Mouse (Mus musculus) CH12.LX (cell line): ENCODE data around the gene Rai14. TPM values are rescaled to one million over a fixed set of nuclear protein-coding genes. Genes with fewer than 3 reads are reported as not detected.
"Not testable (repeated sequence)": the region's sequence is repeated elsewhere in the genome, so short reads cannot be mapped to it uniquely, and the experiment has no call there.

ENCODE experiments used
- DNase-seq: peaks from one replicate; pipeline ENCODE4 v3.0.0-alpha.2; 2013; ENCODE audit errors: extremely low read depth
- H3K27ac ChIP-seq: 2 replicates; pipeline ENCODE4 v1.5.1; 2012; ENCODE audit warnings: low read depth, mild to moderate bottlenecking, control low read depth, moderate library complexity; ENCODE audit not compliant: insufficient read depth
- H3K27me3 ChIP-seq: replicated peaks from 2 replicates; pipeline ENCODE3; 2012; ENCODE audit warnings: inconsistent platforms
- H3K36me3 ChIP-seq, 2 experiments: replicated peaks in 1 of 2; 2 replicates each; pipeline versions ENCODE3 to v1.6.1; 2012; ENCODE audit warnings: inconsistent platforms in 1 of 2, low read length in 1 of 2, mild to moderate bottlenecking in 1 of 2, mixed read lengths in 1 of 2, moderate library complexity in 1 of 2; ENCODE audit not compliant: control insufficient read depth in 1 of 2, insufficient read depth in 1 of 2
- H3K4me1 ChIP-seq, 2 experiments: 2 replicates each; pipeline ENCODE4 v1.6.1; 2012; ENCODE audit warnings: inconsistent platforms in 1 of 2, moderate library complexity in 1 of 2; ENCODE audit not compliant: insufficient read depth in 2 of 2, control insufficient read depth in 1 of 2
- H3K4me2 ChIP-seq: 2 replicates; pipeline ENCODE4 v1.6.1; 2012; ENCODE audit warnings: low read depth, mild to moderate bottlenecking, control low read depth; ENCODE audit not compliant: poor library complexity, insufficient read depth, severe bottlenecking
- H3K4me3 ChIP-seq, 3 experiments: fragments of 150-350 bp in 1 of 3; sonication (generic) in 1 of 3; replicated peaks in 1 of 3; 2 replicates each; pipeline versions ENCODE3 to v1.5.1; 2011 to 2012; ENCODE audit warnings: low read depth in 2 of 3, low read length in 2 of 3, mild to moderate bottlenecking in 2 of 3, moderate library complexity in 2 of 3, control low read depth in 1 of 3, improper control_type of control experiment in 1 of 3, inconsistent platforms in 1 of 3, mixed read lengths in 1 of 3; ENCODE audit not compliant: poor library complexity in 1 of 3
- H3K79me2 ChIP-seq: replicated peaks from 2 replicates; pipeline ENCODE4 v1.6.1; 2012; ENCODE audit warnings: mild to moderate bottlenecking, moderate library complexity; ENCODE audit not compliant: control insufficient read depth, poor library complexity, insufficient read depth, severe bottlenecking; ENCODE audit errors: extremely low read depth
- H3K9ac ChIP-seq: 2 replicates; pipeline ENCODE4 v1.6.1; 2012; ENCODE audit warnings: low read depth, mild to moderate bottlenecking, control low read depth, moderate library complexity; ENCODE audit not compliant: insufficient read depth
- H3K9me3 ChIP-seq: replicated peaks from 2 replicates; pipeline ENCODE3; 2012; ENCODE audit warnings: low read length, inconsistent platforms, mixed read lengths
- CHD1 ChIP-seq: IDR thresholded peaks from 2 replicates; pipeline ENCODE4 v1.6.1; 2012; ENCODE audit warnings: low read depth, low read length, improper control_type of control experiment, inconsistent platforms
- CHD2 ChIP-seq: IDR thresholded peaks from 2 replicates; pipeline ENCODE4 v1.6.1; 2011; ENCODE audit warnings: low read length, improper control_type of control experiment
- CTCF ChIP-seq, 2 experiments: IDR thresholded peaks in 1 of 2; conservative IDR thresholded peaks in 1 of 2; 2 replicates each; pipeline ENCODE4 v1.5.1; 2011 to 2012; ENCODE audit warnings: low read depth in 2 of 2, low read length in 2 of 2, improper control_type of control experiment in 1 of 2, inconsistent platforms in 1 of 2, mild to moderate bottlenecking in 1 of 2, moderate library complexity in 1 of 2
- E2F4 ChIP-seq: IDR thresholded peaks from 2 replicates; pipeline ENCODE4 v1.6.1; 2011; ENCODE audit warnings: low read depth, low read length, improper control_type of control experiment; ENCODE audit not compliant: insufficient replicate concordance
- ELF1 ChIP-seq: IDR thresholded peaks from 2 replicates; pipeline ENCODE4 v1.6.1; 2014; ENCODE audit warnings: low read depth, mild to moderate bottlenecking, inconsistent platforms, low read length, improper control_type of control experiment
- EP300 ChIP-seq: IDR thresholded peaks from 2 replicates; pipeline ENCODE4 v1.6.1; 2011; ENCODE audit warnings: low read length, improper control_type of control experiment
- ETS1 ChIP-seq: conservative IDR thresholded peaks from 2 replicates; pipeline ENCODE4 v1.6.1; 2012; ENCODE audit warnings: low read depth, mild to moderate bottlenecking, inconsistent platforms, low read length, improper control_type of control experiment, moderate library complexity
- GABPA ChIP-seq: IDR thresholded peaks from 2 replicates; pipeline ENCODE4 v1.6.1; 2012; ENCODE audit warnings: low read depth, low read length, improper control_type of control experiment, inconsistent platforms; ENCODE audit not compliant: insufficient replicate concordance
- HCFC1 ChIP-seq: IDR thresholded peaks from 2 replicates; pipeline ENCODE4 v1.6.1; 2012; ENCODE audit warnings: low read depth, mild to moderate bottlenecking, inconsistent platforms, low read length, improper control_type of control experiment
- IRF4 ChIP-seq: IDR thresholded peaks from 2 replicates; pipeline ENCODE4 v1.6.1; 2014; ENCODE audit warnings: low read depth, mild to moderate bottlenecking, inconsistent platforms, low read length, improper control_type of control experiment
- JUN ChIP-seq: IDR thresholded peaks from 2 replicates; pipeline ENCODE4 v1.6.1; 2011; ENCODE audit warnings: low read depth, mild to moderate bottlenecking, low read length, improper control_type of control experiment, moderate library complexity; ENCODE audit not compliant: insufficient read depth
- KAT2A ChIP-seq: IDR thresholded peaks from 2 replicates; pipeline ENCODE4 v1.6.1; 2012; ENCODE audit warnings: low read length, improper control_type of control experiment, inconsistent platforms; ENCODE audit not compliant: insufficient replicate concordance
- MAFK ChIP-seq: IDR thresholded peaks from 2 replicates; pipeline ENCODE4 v1.6.1; 2011; ENCODE audit warnings: low read length, improper control_type of control experiment; ENCODE audit not compliant: insufficient replicate concordance
- MAX ChIP-seq: IDR thresholded peaks from 2 replicates; pipeline ENCODE4 v1.6.1; 2011; ENCODE audit warnings: low read length, improper control_type of control experiment
- MYC ChIP-seq: IDR thresholded peaks from 2 replicates; pipeline ENCODE4 v1.6.1; 2011; ENCODE audit warnings: low read depth, mild to moderate bottlenecking, improper control_type of control experiment, low read length
- POLR2A ChIP-seq: IDR thresholded peaks from 2 replicates; pipeline ENCODE4 v1.6.1; 2011; ENCODE audit warnings: low read depth, mild to moderate bottlenecking, improper control_type of control experiment, low read length
- POLR2AphosphoS2 ChIP-seq: IDR thresholded peaks from 2 replicates; pipeline ENCODE4 v1.6.1; 2011; ENCODE audit warnings: low read depth, low read length, improper control_type of control experiment
- RAD21 ChIP-seq: IDR thresholded peaks from 2 replicates; pipeline ENCODE4 v1.6.1; 2011; ENCODE audit warnings: low read depth, mild to moderate bottlenecking, low read length, improper control_type of control experiment, moderate library complexity
- SIN3A ChIP-seq: IDR thresholded peaks from 2 replicates; pipeline ENCODE4 v1.6.1; 2012; ENCODE audit warnings: low read length, improper control_type of control experiment, inconsistent platforms
- SMC3 ChIP-seq: IDR thresholded peaks from 2 replicates; pipeline ENCODE4 v1.6.1; 2011; ENCODE audit warnings: low read depth, low read length, improper control_type of control experiment
- TBP ChIP-seq: conservative IDR thresholded peaks from 2 replicates; pipeline ENCODE4 v1.6.1; 2011; ENCODE audit warnings: low read depth, low read length, improper control_type of control experiment
- UBTF ChIP-seq: IDR thresholded peaks from 2 replicates; pipeline ENCODE4 v1.6.1; 2012; ENCODE audit warnings: low read depth, mild to moderate bottlenecking, inconsistent platforms, low read length, improper control_type of control experiment, moderate library complexity
- USF1 ChIP-seq: IDR thresholded peaks from 2 replicates; pipeline ENCODE4 v1.6.1; 2014; ENCODE audit warnings: low read depth, mild to moderate bottlenecking, inconsistent platforms, low read length, improper control_type of control experiment
- USF2 ChIP-seq: conservative IDR thresholded peaks from 2 replicates; pipeline ENCODE4 v1.6.1; 2011; ENCODE audit warnings: low read depth, low read length, improper control_type of control experiment
- ZC3H11A ChIP-seq: IDR thresholded peaks from 2 replicates; pipeline ENCODE4 v1.6.1; 2012; ENCODE audit warnings: low read depth, mild to moderate bottlenecking, inconsistent platforms, low read length, improper control_type of control experiment
- ZKSCAN1 ChIP-seq: IDR thresholded peaks from 2 replicates; pipeline ENCODE4 v1.6.1; 2012; ENCODE audit warnings: low read depth, inconsistent platforms, low read length, improper control_type of control experiment, borderline replicate concordance
- ZNF384 ChIP-seq: IDR thresholded peaks from 2 replicates; pipeline ENCODE4 v1.6.1; 2012; ENCODE audit warnings: low read depth, low read length, improper control_type of control experiment, inconsistent platforms
- dilution Hi-C: fragments of 300-500 bp; cut with MboI; formaldehyde crosslinking; loops from 2 replicates; pipeline ENCODE4 v1.14.3; 2020; ENCODE audit warnings: low sequenced_read_pairs; ENCODE audit not compliant: extremely low pct_unique_long_range_greater_than_20kb, extremely low pct_ligation_motif_present
- in situ Hi-C: fragments of 300-500 bp; cut with MboI; formaldehyde crosslinking; loops from 3 replicates; pipeline ENCODE4 v1.14.3; 2019; ENCODE audit warnings: low sequenced_read_pairs, low pct_ligation_motif_present, low pct_unique_long_range_greater_than_20kb, mixed read lengths
- polyA plus RNA-seq: library from polyadenylated mRNA; unstranded; fragments of >175 nt; gene quantifications from 2 replicates; pipeline ENCODE4 v1.2.1, GENCODE M21; 2012; ENCODE audit warnings: low read depth; ENCODE audit not compliant: insufficient read length
- total RNA-seq, 2 experiments: library from RNA; depleted of rRNA; stranded (reverse); fragments of 300-350 nt in 1 of 2; fragments of >200 nt in 1 of 2; gene quantifications; 2 replicates each; pipeline ENCODE4 v1.2.3; 2012 to 2014

The Rai14 gene
- total and polyA plus RNA-seq, 3 experiments, result 7.5 to 14.1 (median 9.6) TPM

DNA sequence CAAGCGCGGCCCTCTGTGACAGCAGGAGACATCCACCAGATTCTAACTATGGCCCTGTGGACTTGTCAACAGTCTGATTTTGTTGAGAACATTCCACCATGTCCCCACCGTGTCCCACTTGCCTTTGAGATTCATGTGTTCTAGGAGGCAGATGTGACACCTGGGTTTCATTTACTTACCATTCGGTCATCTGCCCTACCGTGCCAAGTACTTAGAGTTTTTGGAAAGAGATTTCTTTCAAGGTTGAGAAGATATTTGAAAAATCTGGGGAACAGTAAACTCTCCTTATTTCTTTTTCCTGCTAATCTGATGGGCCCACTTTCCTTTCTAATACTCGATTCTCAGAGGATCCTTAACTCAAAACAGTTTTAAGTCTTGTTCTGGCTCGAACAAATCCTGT, 178.5 kb downstream of the Rai14 start:
- H3K4me2 ChIP-seq, result no peak overlapping the region
- H3K4me3 ChIP-seq, result no peak overlapping the region
- peak; percentile 14 for DNase-seq
- no peaks in the 10 kb centered on the region for H3K79me2 ChIP-seq
- H3K4me1 ChIP-seq, result peaks cover 14 to 44% of the 10 kb centered on the region in 2 experiments; a peak in 3 of 4 replicates
- H3K9ac ChIP-seq, result no peak overlapping the region
- dilution Hi-C loops, result no loop called here
- H3K9me3 ChIP-seq, result no peaks in the 10 kb centered on the region
- no peaks in the 10 kb centered on the region for H3K36me3 ChIP-seq
- H3K27me3 ChIP-seq, result no peaks in the 10 kb centered on the region
- TF ChIP-seq POLR2A (no peak), ZKSCAN1 (no peak), IRF4 (no peak), KAT2A (no peak), SIN3A (no peak), EP300 (no peak)
- TF ChIP-seq, all 38 proteins: peak for 0
- no peak overlapping the region for H3K27ac ChIP-seq
- in situ Hi-C loops, result no loop called here

- Histone ChIP-seq H3K27me3 (no peaks in the 10 kb centered on the region), H3K27ac (no peak overlapping the region), H3K79me2 (no peaks in the 10 kb centered on the region), H3K4me2 (no peak overlapping the region), H3K36me3 (no peaks in the 10 kb centered on the region), H3K9ac (no peak overlapping the region), H3K9me3 (no peaks in the 10 kb centered on the region), H3K4me1 (peaks cover 14 to 40% of the 10 kb centered on the region in 2 experiments; a peak in 3 of 4 replicates), H3K4me3 (no peak overlapping the region)
- TF ChIP-seq CHD2, result no peak
- TF ChIP-seq MAX, result no peak
- TF ChIP-seq RAD21, result peak; percentile 68
- TF ChIP-seq HCFC1, result no peak
- no peak for TF ChIP-seq TBP
- TF ChIP-seq USF2, result no peak
- TF ChIP-seq ELF1, result no peak
- TF ChIP-seq UBTF, result no peak
- no peak for TF ChIP-seq MYC
- TF ChIP-seq E2F4, result no peak
- no peak for TF ChIP-seq ZC3H11A
- no peak for TF ChIP-seq MAFK
- TF ChIP-seq EP300, result no peak
- no peak for TF ChIP-seq GABPA
- no peak for TF ChIP-seq CHD1
- TF ChIP-seq JUN, result no peak
- TF ChIP-seq POLR2AphosphoS2, result no peak
- no peak for TF ChIP-seq KAT2A
- no peak for TF ChIP-seq ETS1
- no peak for TF ChIP-seq USF1
- peak; percentile 56 for TF ChIP-seq SMC3
- no peak for TF ChIP-seq POLR2A
- peak in 1 of 2 experiments; percentile 66; a peak in 2 of 4 replicates for TF ChIP-seq CTCF (conservative IDR thresholded peaks at IDR 0.05 in 1 of 2, IDR thresholded peaks at IDR 0.05 in 1 of 2; ENCODE audit: low read depth in 2 of 2, low read length in 2 of 2)
- TF ChIP-seq ZNF384, result no peak
- DNase-seq, result peak; percentile 47
- in situ Hi-C loops, result no loop called here
- dilution Hi-C loops, result no loop called here
Measured at GRCm38 (mm10) chr15:10534591-10534990, 179.8 kb downstream of the Rai14 start.

GRCm38 (mm10) chr15:10533361-10533760, 181.1 kb downstream of the Rai14 start:
- in situ Hi-C loops, result not testable (repeated sequence)

More at GRCm38 (mm10) chr15:10533361-10533760, 181.1 kb downstream of the Rai14 start:
- dilution Hi-C loops, H3K36me3 ChIP-seq, H3K79me2 ChIP-seq, H3K27me3 ChIP-seq, H3K4me2 ChIP-seq, DNase-seq, H3K9me3 ChIP-seq, H3K9ac ChIP-seq, H3K27ac ChIP-seq, H3K4me3 ChIP-seq: not testable (repeated sequence)
- peaks cover 9 to 28% of the 10 kb centered on the region in 2 experiments; a peak in 3 of 4 replicates for H3K4me1 ChIP-seq
